Mouse (Mus musculus) liver, embryonic 13.5 days (tissue): Measurements from ENCODE around the gene Slc39a11. TPM values are rescaled to one million over a fixed set of nuclear protein-coding genes. Genes with fewer than 3 reads are reported as not detected.

Experiments
- ATAC-seq: fragments of 200-750 bp; cut with Nextera tagmentation; 2 replicates; pipeline ENCODE4 v1.8.0; 2017; ENCODE audit warnings: low read depth, mild to moderate bottlenecking, moderate number of reproducible peaks, moderate library complexity
- DNase-seq: peaks from one replicate; pipeline ENCODE4 v3.0.0; 2022
- H3K27ac ChIP-seq: fragments of 300-500 bp; sonication (generic); 2 replicates; pipeline ENCODE4 v1.5.1; 2015; ENCODE audit warnings: moderate library complexity, mild to moderate bottlenecking, inconsistent platforms
- H3K27me3 ChIP-seq: fragments of 300-500 bp; sonication (generic); 2 replicates; pipeline ENCODE4 v1.6.1; 2015; ENCODE audit warnings: mild to moderate bottlenecking, inconsistent platforms
- H3K36me3 ChIP-seq: fragments of 300-500 bp; sonication (generic); 2 replicates; pipeline ENCODE4 v1.6.1; 2015; ENCODE audit warnings: mild to moderate bottlenecking, inconsistent platforms
- H3K4me1 ChIP-seq: fragments of 300-500 bp; sonication (generic); replicated peaks from 2 replicates; pipeline ENCODE4 v1.6.1; 2015; ENCODE audit warnings: inconsistent platforms
- H3K4me2 ChIP-seq: fragments of 300-500 bp; sonication (generic); 2 replicates; pipeline ENCODE4 v1.6.1; 2015; ENCODE audit warnings: inconsistent platforms, mild to moderate bottlenecking, moderate library complexity
- H3K4me3 ChIP-seq: fragments of 300-500 bp; sonication (generic); replicated peaks from 2 replicates; pipeline ENCODE4 v1.5.1; 2015; ENCODE audit warnings: mild to moderate bottlenecking, inconsistent platforms
- H3K9ac ChIP-seq: fragments of 300-500 bp; sonication (generic); 2 replicates; pipeline ENCODE4 v1.6.1; 2015; ENCODE audit warnings: mild to moderate bottlenecking, inconsistent platforms
- H3K9me3 ChIP-seq: fragments of 300-500 bp; sonication (generic); replicated peaks from 2 replicates; pipeline ENCODE4 v1.6.1; 2016; ENCODE audit warnings: inconsistent platforms
- WGBS: fragments of 180-500 bp; shearing (Covaris S2); methylation state at CpG from one replicate; pipeline ENCODE4 v1.1.7; 2015; ENCODE audit not compliant: insufficient replicate concordance; 5-methylcytosine and 5-hydroxymethylcytosine counted together
- polyA plus RNA-seq: library from polyadenylated mRNA; unstranded; fragments of >200 nt; fragmentation: Nextera tagmentation; extraction: Ambion mirVana; gene quantifications from 2 replicates; pipeline ENCODE4 v1.2.1, GENCODE M21; 2015

The Slc39a11 gene
- polyA plus RNA-seq, 1 experiment from 2014 or later, result 15.0 TPM

GRCm38 (mm10) chr11:113475491-113475890 is 174.4 kb downstream of the Slc39a11 start:
- H3K4me1 ChIP-seq, result peaks cover 19% of the 10 kb centered on the region
- DNase-seq, result no peak
- H3K4me2 ChIP-seq, result no peak overlapping the region
- WGBS, result 73% methylated on average over 5 of the region's 5 CpGs
- peak overlapping the region; percentile 53; the same call in 1 of the 2 replicates for H3K27ac ChIP-seq
- H3K27me3 ChIP-seq, result no peaks in the 10 kb centered on the region
- no peaks in the 10 kb centered on the region for H3K9me3 ChIP-seq
- H3K4me3 ChIP-seq, result no peak overlapping the region
- no peaks in the 10 kb centered on the region for H3K36me3 ChIP-seq
- peak; percentile 39; the same call in 1 of the 2 replicates for ATAC-seq
- no peak overlapping the region for H3K9ac ChIP-seq

GRCm38 (mm10) chr11:113473998-113474534 is 175.8 kb downstream of the Slc39a11 start:
- H3K27me3 ChIP-seq, result no peaks in the 10 kb centered on the region
- DNase-seq, result no peak
- no peak overlapping the region for H3K4me2 ChIP-seq

GRCm38 (mm10) chr11:113471936-113472335 is 177.9 kb downstream of the Slc39a11 start:
- Histone ChIP-seq H3K27ac (no peak overlapping the region), H3K4me2 (no peak overlapping the region), H3K9me3 (no peaks in the 10 kb centered on the region), H3K4me3 (no peak overlapping the region), H3K36me3 (no peaks in the 10 kb centered on the region), H3K27me3 (no peaks in the 10 kb centered on the region), H3K4me1 (peaks cover 19% of the 10 kb centered on the region), H3K9ac (no peak overlapping the region)
- no peak for ATAC-seq
- no peak for DNase-seq
- WGBS, result 85% methylated on average over 9 of the region's 9 CpGs

More at GRCm38 (mm10) chr11:113473998-113474534, 175.8 kb downstream of the Slc39a11 start:
- Histone ChIP-seq H3K4me3 (no peak overlapping the region), H3K36me3 (no peaks in the 10 kb centered on the region), H3K9me3 (no peaks in the 10 kb centered on the region), H3K4me1 (peaks cover 19% of the 10 kb centered on the region), H3K9ac (no peak overlapping the region), H3K27ac (no peak overlapping the region)
- WGBS, result 65% methylated on average over 7 of the region's 7 CpGs
- ATAC-seq, result peak; percentile 71

- Histone ChIP-seq H3K4me3 (no peak overlapping the region), H3K36me3 (no peaks in the 10 kb centered on the region), H3K27ac (no peak overlapping the region), H3K4me1 (peaks cover 10% of the 10 kb centered on the region), H3K27me3 (no peaks in the 10 kb centered on the region), H3K9ac (no peak overlapping the region), H3K4me2 (no peak overlapping the region), H3K9me3 (no peaks in the 10 kb centered on the region)
- DNase-seq, result no peak
- 40% methylated on average over 17 of the region's 17 CpGs for WGBS
- no peak for ATAC-seq
Measured at GRCm38 (mm10) chr11:113469919-113470785, 179.7 kb downstream of the Slc39a11 start.

- DNase-seq (no peak), ATAC-seq (no peak)
- Histone ChIP-seq H3K27ac (no peak overlapping the region), H3K9ac (no peak overlapping the region), H3K4me3 (no peak overlapping the region), H3K27me3 (no peaks in the 10 kb centered on the region), H3K9me3 (no peaks in the 10 kb centered on the region), H3K36me3 (0 out of 2 replicates have a peak, but pooled peaks cover 7% of the 10 kb centered on the region), H3K4me1 (no peaks in the 10 kb centered on the region; the same call in 1 of the 2 replicates), H3K4me2 (no peak overlapping the region)
- 75% methylated on average over 10 of the region's 10 CpGs for WGBS
Measured at GRCm38 (mm10) chr11:113468016-113468415, 181.9 kb downstream of the Slc39a11 start.

- ATAC-seq (no peak), DNase-seq (no peak)
- no peak overlapping the region for H3K9ac ChIP-seq
- no peaks in the 10 kb centered on the region; the same call in 1 of the 2 replicates for H3K4me1 ChIP-seq
- no peak overlapping the region for H3K27ac ChIP-seq
- H3K9me3 ChIP-seq, result no peaks in the 10 kb centered on the region
- no peaks in the 10 kb centered on the region for H3K27me3 ChIP-seq
- H3K4me2 ChIP-seq, result no peak overlapping the region
- H3K36me3 ChIP-seq, result 0 out of 2 replicates have a peak, but pooled peaks cover 7% of the 10 kb centered on the region
- WGBS, result 75% methylated on average over 12 of the region's 12 CpGs
- no peak overlapping the region for H3K4me3 ChIP-seq
Measured at GRCm38 (mm10) chr11:113467313-113467811, 182.5 kb downstream of the Slc39a11 start.

- 63% methylated on average over 2 of the region's 2 CpGs for WGBS
- DNase-seq, result no peak
- Histone ChIP-seq H3K9ac (no peak overlapping the region), H3K27ac (no peak overlapping the region), H3K27me3 (no peaks in the 10 kb centered on the region), H3K4me3 (no peak overlapping the region), H3K9me3 (no peaks in the 10 kb centered on the region), H3K36me3 (peaks cover 7% of the 10 kb centered on the region; the same call in 1 of the 2 replicates), H3K4me1 (no peaks in the 10 kb centered on the region; the same call in 1 of the 2 replicates), H3K4me2 (no peak overlapping the region)
- no peak for ATAC-seq
Measured at GRCm38 (mm10) chr11:113460118-113460517, 189.8 kb downstream of the Slc39a11 start.

GRCm38 (mm10) chr11:113458582-113459210 is 191.2 kb downstream of the Slc39a11 start:
- H3K9ac ChIP-seq, result no peak overlapping the region
- H3K27ac ChIP-seq, result no peak overlapping the region
- peaks cover 6% of the 10 kb centered on the region; the same call in 1 of the 2 replicates for H3K36me3 ChIP-seq
- WGBS, result 63% methylated on average over 15 of the region's 15 CpGs
- ATAC-seq (no peak), DNase-seq (no peak)
- H3K4me2 ChIP-seq, result no peak overlapping the region
- no peaks in the 10 kb centered on the region for H3K4me1 ChIP-seq
- no peak overlapping the region for H3K4me3 ChIP-seq
- H3K27me3 ChIP-seq, result no peaks in the 10 kb centered on the region
- H3K9me3 ChIP-seq, result no peaks in the 10 kb centered on the region

- ATAC-seq (no peak), DNase-seq (no peak)
- Histone ChIP-seq H3K36me3 (no peaks in the 10 kb centered on the region; the same call in 1 of the 2 replicates), H3K9me3 (no peaks in the 10 kb centered on the region), H3K4me3 (no peak overlapping the region), H3K27ac (no peak overlapping the region), H3K4me1 (no peaks in the 10 kb centered on the region), H3K4me2 (no peak overlapping the region), H3K9ac (no peak overlapping the region), H3K27me3 (no peaks in the 10 kb centered on the region)
- WGBS, result 57% methylated on average over 16 of the region's 16 CpGs
Measured at GRCm38 (mm10) chr11:113452861-113453568, 196.9 kb downstream of the Slc39a11 start.

GRCm38 (mm10) chr11:113451301-113451700 is 198.6 kb downstream of the Slc39a11 start:
- no peak for ATAC-seq
- no peaks in the 10 kb centered on the region for H3K4me1 ChIP-seq

More at GRCm38 (mm10) chr11:113451301-113451700, 198.6 kb downstream of the Slc39a11 start:
- Histone ChIP-seq H3K27ac (no peak overlapping the region), H3K36me3 (no peaks in the 10 kb centered on the region; the same call in 1 of the 2 replicates), H3K9me3 (no peaks in the 10 kb centered on the region), H3K4me2 (no peak overlapping the region), H3K9ac (no peak overlapping the region), H3K4me3 (no peak overlapping the region), H3K27me3 (no peaks in the 10 kb centered on the region)
- WGBS, result 67% methylated on average over 10 of the region's 10 CpGs
- no peak for DNase-seq
